Mouse (Mus musculus): ENCODE data around the gene Atp2a2. TPM values are rescaled to one million over a fixed set of nuclear protein-coding genes. Genes with fewer than 3 reads are reported as not detected.
"Not testable (repeated sequence)": the region's sequence is repeated elsewhere in the genome, so short reads cannot be mapped to it uniquely, and the experiment has no call there.

Gene Atp2a2
- polyA plus RNA-seq, 1 experiment = 60.1 TPM

- WGBS = 74% methylated on average over 4 of the region's 4 CpGs
- Histone ChIP-seq H3K4me3 (ENCODE audit: low read depth, low read length) (no peak overlapping the region), H3K27ac (ENCODE audit: insufficient read depth, low read depth, low read length) (no peak overlapping the region), H3K4me1 (ENCODE audit: control insufficient read depth, insufficient read depth, insufficient read length, low read length) (0 out of 2 replicates have a peak, but pooled peaks cover 2% of the 10 kb centered on the region), H3K36me3 (ENCODE audit: control insufficient read depth, insufficient read depth, low read length) (peaks cover 54% of the 10 kb centered on the region), H3K27me3 (ENCODE audit: control insufficient read depth, insufficient read depth, low read length) (no peaks in the 10 kb centered on the region)
- TF ChIP-seq POLR2A (IDR thresholded peaks at IDR 0.05; ENCODE audit: low read depth, low read length) = no peak
- no peak for TF ChIP-seq CTCF (IDR thresholded peaks at IDR 0.05; ENCODE audit: extremely low read depth, insufficient read length, insufficient replicate concordance, low read depth, low read length)
These were observed 27.2 kb downstream of the Atp2a2 start for GRCm38 (mm10) chr5:122474643-122475363.

- Histone ChIP-seq H3K4me1 (ENCODE audit: control insufficient read depth, insufficient read depth, insufficient read length, low read length) (0 out of 2 replicates have a peak, but pooled peaks cover 2% of the 10 kb centered on the region), H3K36me3 (ENCODE audit: control insufficient read depth, insufficient read depth, low read length) (peaks cover 64% of the 10 kb centered on the region), H3K27ac (ENCODE audit: insufficient read depth, low read depth, low read length) (no peak overlapping the region), H3K4me3 (ENCODE audit: low read depth, low read length) (no peak overlapping the region), H3K27me3 (ENCODE audit: control insufficient read depth, insufficient read depth, low read length) (no peaks in the 10 kb centered on the region)
- WGBS = 85% methylated on average over 5 of the region's 5 CpGs
- TF ChIP-seq POLR2A (IDR thresholded peaks at IDR 0.05; ENCODE audit: low read depth, low read length) (no peak), CTCF (IDR thresholded peaks at IDR 0.05; ENCODE audit: extremely low read depth, insufficient read length, insufficient replicate concordance, low read depth, low read length) (no peak)
These were observed 30.4 kb downstream of the Atp2a2 start for GRCm38 (mm10) chr5:122471658-122472057.

GRCm38 (mm10) chr5:122461431-122461830 lies 40.6 kb downstream of the Atp2a2 start:
- no peak for TF ChIP-seq POLR2A (IDR thresholded peaks at IDR 0.05; ENCODE audit: low read depth, low read length)
- no peak for TF ChIP-seq CTCF (IDR thresholded peaks at IDR 0.05; ENCODE audit: extremely low read depth, insufficient read length, insufficient replicate concordance, low read depth, low read length)
- Histone ChIP-seq H3K4me1 (ENCODE audit: control insufficient read depth, insufficient read depth, insufficient read length, low read length) (no peaks in the 10 kb centered on the region), H3K27ac (ENCODE audit: insufficient read depth, low read depth, low read length) (no peak overlapping the region), H3K27me3 (ENCODE audit: control insufficient read depth, insufficient read depth, low read length) (no peaks in the 10 kb centered on the region), H3K36me3 (ENCODE audit: control insufficient read depth, insufficient read depth, low read length) (peaks cover 89% of the 10 kb centered on the region), H3K4me3 (ENCODE audit: low read depth, low read length) (no peak overlapping the region)
- 91% methylated on average over 9 of the region's 9 CpGs for WGBS

GRCm38 (mm10) chr5:122460656-122461055 lies 41.4 kb downstream of the Atp2a2 start:
- 85% methylated on average over 11 of the region's 11 CpGs for WGBS
- TF ChIP-seq POLR2A (IDR thresholded peaks at IDR 0.05; ENCODE audit: low read depth, low read length) = no peak
- no peak for TF ChIP-seq CTCF (IDR thresholded peaks at IDR 0.05; ENCODE audit: extremely low read depth, insufficient read length, insufficient replicate concordance, low read depth, low read length)

GRCm38 (mm10) chr5:122459335-122459734 lies 42.7 kb downstream of the Atp2a2 start:
- no peak for TF ChIP-seq POLR2A (IDR thresholded peaks at IDR 0.05; ENCODE audit: low read depth, low read length)
- no peak for TF ChIP-seq CTCF (IDR thresholded peaks at IDR 0.05; ENCODE audit: extremely low read depth, insufficient read length, insufficient replicate concordance, low read depth, low read length)
- no peak overlapping the region for H3K27ac ChIP-seq (ENCODE audit: insufficient read depth, low read depth, low read length)
- H3K36me3 ChIP-seq (ENCODE audit: control insufficient read depth, insufficient read depth, low read length) = peaks cover 89% of the 10 kb centered on the region
- H3K4me1 ChIP-seq (ENCODE audit: control insufficient read depth, insufficient read depth, insufficient read length, low read length) = no peaks in the 10 kb centered on the region
- H3K27me3 ChIP-seq (ENCODE audit: control insufficient read depth, insufficient read depth, low read length) = no peaks in the 10 kb centered on the region
- no peak overlapping the region for H3K4me3 ChIP-seq (ENCODE audit: low read depth, low read length)
- WGBS = 91% methylated on average over 5 of the region's 5 CpGs

More at GRCm38 (mm10) chr5:122460656-122461055, 41.4 kb downstream of the Atp2a2 start:
- Histone ChIP-seq H3K4me3 (ENCODE audit: low read depth, low read length) (no peak overlapping the region), H3K4me1 (ENCODE audit: control insufficient read depth, insufficient read depth, insufficient read length, low read length) (no peaks in the 10 kb centered on the region), H3K27me3 (ENCODE audit: control insufficient read depth, insufficient read depth, low read length) (no peaks in the 10 kb centered on the region), H3K36me3 (ENCODE audit: control insufficient read depth, insufficient read depth, low read length) (peaks cover 88% of the 10 kb centered on the region), H3K27ac (ENCODE audit: insufficient read depth, low read depth, low read length) (no peak overlapping the region)

GRCm38 (mm10) chr5:122458066-122458465 lies 44.0 kb downstream of the Atp2a2 start:
- no peaks in the 10 kb centered on the region for H3K4me1 ChIP-seq (ENCODE audit: control insufficient read depth, insufficient read depth, insufficient read length, low read length)
- H3K4me3 ChIP-seq (ENCODE audit: low read depth, low read length) = no peak overlapping the region
- 64% methylated on average over 4 of the region's 4 CpGs for WGBS
- no peaks in the 10 kb centered on the region for H3K27me3 ChIP-seq (ENCODE audit: control insufficient read depth, insufficient read depth, low read length)
- no peak overlapping the region for H3K27ac ChIP-seq (ENCODE audit: insufficient read depth, low read depth, low read length)
- H3K36me3 ChIP-seq (ENCODE audit: control insufficient read depth, insufficient read depth, low read length) = peaks cover 93% of the 10 kb centered on the region
- no peak for TF ChIP-seq CTCF (IDR thresholded peaks at IDR 0.05; ENCODE audit: extremely low read depth, insufficient read length, insufficient replicate concordance, low read depth, low read length)
- no peak for TF ChIP-seq POLR2A (IDR thresholded peaks at IDR 0.05; ENCODE audit: low read depth, low read length)

GRCm38 (mm10) chr5:122457054-122457453 lies 45.0 kb downstream of the Atp2a2 start:
- not testable (repeated sequence) for H3K27ac ChIP-seq (ENCODE audit: insufficient read depth, low read depth, low read length); H3K27me3 ChIP-seq (ENCODE audit: control insufficient read depth, insufficient read depth, low read length); H3K4me3 ChIP-seq (ENCODE audit: low read depth, low read length); H3K4me1 ChIP-seq (ENCODE audit: control insufficient read depth, insufficient read depth, insufficient read length, low read length)
- WGBS = 87% methylated on average over 9 of the region's 9 CpGs
- peaks cover 92% of the 10 kb centered on the region for H3K36me3 ChIP-seq (ENCODE audit: control insufficient read depth, insufficient read depth, low read length)
